In the genomic region with DNA sequence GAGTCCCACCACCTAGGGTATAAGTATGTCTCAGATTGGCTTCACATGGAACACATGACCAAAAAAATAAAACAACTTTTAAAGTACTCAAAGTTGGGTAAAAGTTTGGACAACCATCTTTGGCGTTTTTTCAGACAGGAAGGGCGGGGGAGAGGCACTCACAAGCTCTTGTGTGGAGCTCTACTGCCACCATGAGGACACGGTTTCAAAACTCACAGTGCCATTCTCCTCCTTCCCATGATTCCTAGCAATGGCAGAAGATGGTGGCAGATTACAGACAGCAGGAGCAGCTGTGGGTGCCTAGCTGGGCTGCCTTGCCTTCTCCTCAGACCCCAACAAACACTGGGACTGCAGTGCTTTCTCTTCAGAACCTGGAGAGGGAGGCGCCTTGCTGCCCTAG, we compare ENCODE assay signal across 7 mouse cellular contexts.
A peak's percentile ranks its signal among the peaks of the same experiment; 100 is the strongest.
DNase-seq lines count a peak whose midpoint lies in the region; ATAC-seq and TF ChIP-seq lines count a peak whose summit lies in the region.
"Not testable (repeated sequence)": the region's sequence is repeated elsewhere in the genome, so short reads cannot be mapped to it uniquely, and the experiment has no call there.

No protein-coding gene starts in this region.

- not testable (repeated sequence) for H3K36me3 ChIP-seq in hindbrain, embryonic 15.5 days; kidney, postnatal 0 days (ENCODE audit: insufficient read depth, low read length); lung, embryonic 14.5 days (ENCODE audit: insufficient read depth); midbrain, embryonic 15.5 days (replicated peaks)

- 0 out of 2 replicates have a peak overlapping the region, but pooled peaks have one; percentile 24 for H3K4me2 ChIP-seq in hindbrain, embryonic 15.5 days
- peak overlapping the region; percentile 30; the same call in 1 of the 2 replicates for H3K4me2 ChIP-seq in kidney, postnatal 0 days (ENCODE audit: low read length)
- H3K4me2 ChIP-seq in lung, embryonic 14.5 days = peak overlapping the region; percentile 25; the same call in 1 of the 2 replicates
- H3K4me2 ChIP-seq in midbrain, embryonic 15.5 days = peak overlapping the region; percentile 30; the same call in 1 of the 2 replicates

- H3K27ac ChIP-seq in hindbrain, embryonic 15.5 days (replicated peaks) = 0 out of 2 replicates have a peak overlapping the region, but pooled peaks have one; percentile 45
- not testable (repeated sequence) for H3K27ac ChIP-seq in kidney, postnatal 0 days; lung, embryonic 14.5 days (ENCODE audit: low read depth)
- H3K27ac ChIP-seq in midbrain, embryonic 15.5 days = 0 out of 2 replicates have a peak overlapping the region, but pooled peaks have one; percentile 38

- peak; percentile 64 for DNase-seq in adrenal gland, adult 8-10 months
- DNase-seq in gastrocnemius, postnatal 25 days = peak; percentile 74
- not testable (repeated sequence) for DNase-seq in kidney, postnatal 0 days (ENCODE audit: low spot score); lung, embryonic 14.5 days
- DNase-seq in spleen, postnatal 36 days (ENCODE audit: low spot score in 2 of 2) = peak; percentile 12 to 79

- not testable (repeated sequence) for H3K4me1 ChIP-seq in hindbrain, embryonic 15.5 days (replicated peaks); kidney, postnatal 0 days (replicated peaks; ENCODE audit: insufficient read depth, low read length); lung, embryonic 14.5 days (ENCODE audit: insufficient read depth); midbrain, embryonic 15.5 days

- WGBS in hindbrain, embryonic 15.5 days = 65% methylated on average over 4 of the region's 4 CpGs
- WGBS in kidney, postnatal 0 days = 46% methylated on average over 4 of the region's 4 CpGs
- WGBS in lung, embryonic 14.5 days = 68% methylated on average over 4 of the region's 4 CpGs
- 68% methylated on average over 4 of the region's 4 CpGs for WGBS in midbrain, embryonic 15.5 days

- H3K9ac ChIP-seq in hindbrain, embryonic 15.5 days; kidney, postnatal 0 days (ENCODE audit: low read depth, low read length); lung, embryonic 14.5 days; midbrain, embryonic 15.5 days: not testable (repeated sequence)

- not testable (repeated sequence) for H3K27me3 ChIP-seq in hindbrain, embryonic 15.5 days; kidney, postnatal 0 days (ENCODE audit: insufficient read depth, low read length); lung, embryonic 14.5 days (ENCODE audit: insufficient read depth, low read length); midbrain, embryonic 15.5 days (replicated peaks)

- ATAC-seq in hindbrain, embryonic 15.5 days (ENCODE audit: low FRiP score, low read depth); kidney, postnatal 0 days (replicated peaks; ENCODE audit: low FRiP score, low read depth): not testable (repeated sequence)
- peak; percentile 26; the same call in 1 of the 2 replicates for ATAC-seq in lung, embryonic 14.5 days (ENCODE audit: insufficient read depth)
- ATAC-seq in midbrain, embryonic 15.5 days (replicated peaks) = peak; percentile 42; the same call in 1 of the 2 replicates

- TF ChIP-seq CTCF in kidney, postnatal 0 days (IDR thresholded peaks at IDR 0.05; ENCODE audit: low read depth) = peak; percentile 51; the same call in 1 of the 2 replicates
- peak; percentile 29; the same call in 1 of the 2 replicates for TF ChIP-seq CTCF in lung, embryonic 14.5 days (IDR thresholded peaks at IDR 0.05; ENCODE audit: low read depth)

- not testable (repeated sequence) for H3K4me3 ChIP-seq in hindbrain, embryonic 15.5 days; kidney, postnatal 0 days (replicated peaks; ENCODE audit: low read depth, low read length); lung, embryonic 14.5 days (ENCODE audit: low read depth, low read length); midbrain, embryonic 15.5 days

- H3K9me3 ChIP-seq in hindbrain, embryonic 15.5 days; kidney, postnatal 0 days (replicated peaks; ENCODE audit: low read length); lung, embryonic 14.5 days (ENCODE audit: low read depth, low read length); midbrain, embryonic 15.5 days: not testable (repeated sequence)
